Mouse (Mus musculus) liver, adult 2 months (tissue): ENCODE data around the gene Naa25.

Experiments used
- CTCF ChIP-seq: fragments of 200-500 bp; IDR thresholded peaks from 2 replicates; pipeline ENCODE4 v1.5.1; 2011; ENCODE audit warnings: low read depth, low read length, control low read depth
- POLR2A ChIP-seq: fragments of 200-500 bp; IDR thresholded peaks from 2 replicates; pipeline ENCODE4 v1.6.1; 2011; ENCODE audit warnings: low read length, control low read depth; ENCODE audit not compliant: insufficient read depth; ENCODE audit errors: extremely low read depth

- TF ChIP-seq POLR2A: no peak
- TF ChIP-seq CTCF: no peak
Observed at GRCm38 (mm10) chr5:121383857-121384756, 13.6 kb upstream of the Naa25 start.
